Mouse (Mus musculus): Measurements from ENCODE around the gene Cntn4.

- TF ChIP-seq CTCF (conservative IDR thresholded peaks at IDR 0.05; ENCODE audit: low read length) (no peak), NANOG (IDR thresholded peaks at IDR 0.05; ENCODE audit: borderline replicate concordance, low read length) (no peak), POU5F1 (IDR thresholded peaks at IDR 0.05; ENCODE audit: borderline replicate concordance, low read length) (no peak)
Measured at GRCm38 (mm10) chr6:106426615-106427014, 749.2 kb downstream of the Cntn4 start.
